Mouse (Mus musculus): Measurements from ENCODE around the gene Tbc1d10a.

DNA sequence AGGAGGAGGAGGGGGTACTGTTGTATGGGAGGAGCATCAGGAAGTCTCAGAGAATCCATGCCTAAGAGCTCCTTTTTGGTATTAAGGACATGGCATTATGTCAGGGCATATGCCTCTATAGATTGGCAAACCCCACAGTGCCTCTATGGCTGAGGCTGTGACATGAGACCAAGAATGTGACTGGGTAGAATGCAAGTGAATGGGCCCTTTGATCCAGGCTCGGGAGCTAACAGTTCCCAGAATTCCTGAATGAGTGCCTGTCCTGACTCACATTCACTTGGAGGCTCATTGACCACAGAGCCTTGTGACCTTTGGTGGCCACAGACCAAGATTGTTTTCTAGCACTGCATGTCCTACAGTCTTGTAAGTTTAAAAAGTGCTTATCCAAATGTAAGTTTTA, 4.5 kb upstream of the Tbc1d10a start:
- TF ChIP-seq TAL1 (IDR thresholded peaks at IDR 0.05; ENCODE audit: low read length), result no peak
- no peak for TF ChIP-seq GATA1 (IDR thresholded peaks at IDR 0.05; ENCODE audit: low read length)

Data from erythroblast, embryonic 14.5 days (primary cell).